Mouse (Mus musculus) midbrain, embryonic 13.5 days (tissue): ENCODE data around the gene Plcb4. TPM values are rescaled to one million over a fixed set of nuclear protein-coding genes. Genes with fewer than 3 reads are reported as not detected.

Source experiments
- ATAC-seq: fragments of 200-750 bp; cut with Nextera tagmentation; 2 replicates; pipeline ENCODE4 v1.8.0; 2017; ENCODE audit warnings: mild to moderate bottlenecking, moderate TSS enrichment, moderate library complexity
- H3K27ac ChIP-seq: fragments of 300-500 bp; sonication (generic); 2 replicates; pipeline ENCODE4 v1.5.1; 2015; ENCODE audit warnings: inconsistent platforms, mild to moderate bottlenecking, moderate library complexity
- H3K27me3 ChIP-seq: fragments of 300-500 bp; sonication (generic); 2 replicates; pipeline ENCODE4 v1.6.1; 2015; ENCODE audit warnings: mild to moderate bottlenecking, inconsistent platforms
- H3K36me3 ChIP-seq: fragments of 300-500 bp; sonication (generic); 2 replicates; pipeline ENCODE4 v1.6.1; 2015; ENCODE audit warnings: mild to moderate bottlenecking, inconsistent platforms
- H3K4me1 ChIP-seq: fragments of 300-500 bp; sonication (generic); replicated peaks from 2 replicates; pipeline ENCODE4 v1.6.1; 2015; ENCODE audit warnings: inconsistent platforms
- H3K4me2 ChIP-seq: fragments of 300-500 bp; sonication (generic); replicated peaks from 2 replicates; pipeline ENCODE4 v1.6.1; 2015; ENCODE audit warnings: moderate library complexity, mild to moderate bottlenecking, inconsistent platforms
- H3K4me3 ChIP-seq: fragments of 300-500 bp; sonication (generic); replicated peaks from 2 replicates; pipeline ENCODE4 v1.5.1; 2015; ENCODE audit warnings: mild to moderate bottlenecking, inconsistent platforms
- H3K9ac ChIP-seq: fragments of 300-500 bp; sonication (generic); replicated peaks from 2 replicates; pipeline ENCODE4 v1.6.1; 2015; ENCODE audit warnings: mild to moderate bottlenecking, inconsistent platforms
- H3K9me3 ChIP-seq: fragments of 300-500 bp; sonication (generic); 2 replicates; pipeline ENCODE4 v1.6.1; 2016; ENCODE audit warnings: mild to moderate bottlenecking, inconsistent platforms
- WGBS: fragments of 180-500 bp; shearing (Covaris S2); methylation state at CpG from one replicate; pipeline ENCODE4 v1.1.7; 2015; 5-methylcytosine and 5-hydroxymethylcytosine counted together
- polyA plus RNA-seq: library from polyadenylated mRNA; unstranded; fragments of >200 nt; fragmentation: Nextera tagmentation; extraction: Ambion mirVana; gene quantifications from 2 replicates; pipeline ENCODE4 v1.2.1, GENCODE M21; 2015

Plcb4 gene
- polyA plus RNA-seq, 1 experiment from 2014 or later: 38.2 TPM

GRCm38 (mm10) chr2:135926660-135927343, 268.0 kb downstream of the Plcb4 start:
- 0 out of 2 replicates have a peak, but pooled peaks cover 3% of the 10 kb centered on the region for H3K36me3 ChIP-seq
- WGBS: 89% methylated on average over 8 of the region's 8 CpGs
- H3K27ac ChIP-seq: no peak overlapping the region
- peak; percentile 62 for ATAC-seq
- no peaks in the 10 kb centered on the region for H3K27me3 ChIP-seq
- H3K4me3 ChIP-seq: no peak overlapping the region
- H3K9ac ChIP-seq: no peak overlapping the region
- 0 out of 2 replicates have a peak, but pooled peaks cover 12% of the 10 kb centered on the region for H3K4me1 ChIP-seq
- no peak overlapping the region for H3K4me2 ChIP-seq
- H3K9me3 ChIP-seq: no peaks in the 10 kb centered on the region

- Histone ChIP-seq H3K4me1 (0 out of 2 replicates have a peak, but pooled peaks cover 12% of the 10 kb centered on the region), H3K4me2 (no peak overlapping the region), H3K36me3 (peaks cover 18% of the 10 kb centered on the region; the same call in 1 of the 2 replicates), H3K9ac (no peak overlapping the region), H3K4me3 (no peak overlapping the region), H3K9me3 (no peaks in the 10 kb centered on the region), H3K27ac (no peak overlapping the region), H3K27me3 (no peaks in the 10 kb centered on the region)
- ATAC-seq: no peak
- 80% methylated on average over 9 of the region's 9 CpGs for WGBS
Observed at GRCm38 (mm10) chr2:135929021-135929720, 270.4 kb downstream of the Plcb4 start.

- H3K9ac ChIP-seq: no peak overlapping the region
- 87% methylated on average over 4 of the region's 4 CpGs for WGBS
- no peak for ATAC-seq
- H3K27me3 ChIP-seq: no peaks in the 10 kb centered on the region
- H3K4me3 ChIP-seq: no peak overlapping the region
- H3K27ac ChIP-seq: no peak overlapping the region
- H3K9me3 ChIP-seq: no peaks in the 10 kb centered on the region
- 0 out of 2 replicates have a peak, but pooled peaks cover 12% of the 10 kb centered on the region for H3K4me1 ChIP-seq
- H3K4me2 ChIP-seq: no peak overlapping the region
- H3K36me3 ChIP-seq: peaks cover 15% of the 10 kb centered on the region; the same call in 1 of the 2 replicates
Observed at GRCm38 (mm10) chr2:135930696-135931095, 271.9 kb downstream of the Plcb4 start.

GRCm38 (mm10) chr2:135932569-135932968, 273.8 kb downstream of the Plcb4 start:
- 0 out of 2 replicates have a peak, but pooled peaks cover 9% of the 10 kb centered on the region for H3K4me1 ChIP-seq
- WGBS: 94% methylated on average over 4 of the region's 4 CpGs
- no peak overlapping the region for H3K27ac ChIP-seq
- no peak overlapping the region for H3K4me2 ChIP-seq
- no peaks in the 10 kb centered on the region for H3K27me3 ChIP-seq
- H3K4me3 ChIP-seq: no peak overlapping the region
- H3K36me3 ChIP-seq: peaks cover 15% of the 10 kb centered on the region; the same call in 1 of the 2 replicates
- ATAC-seq: no peak
- no peak overlapping the region for H3K9ac ChIP-seq
- H3K9me3 ChIP-seq: no peaks in the 10 kb centered on the region

- Histone ChIP-seq H3K9me3 (no peaks in the 10 kb centered on the region), H3K9ac (no peak overlapping the region), H3K27ac (no peak overlapping the region), H3K4me1 (no peaks in the 10 kb centered on the region), H3K36me3 (peaks cover 15% of the 10 kb centered on the region; the same call in 1 of the 2 replicates), H3K4me3 (no peak overlapping the region), H3K4me2 (no peak overlapping the region), H3K27me3 (no peaks in the 10 kb centered on the region)
- WGBS: 84% methylated on average over 6 of the region's 6 CpGs
- no peak for ATAC-seq
Observed at GRCm38 (mm10) chr2:135936376-135936775, 277.6 kb downstream of the Plcb4 start.

- Histone ChIP-seq H3K4me2 (no peak overlapping the region), H3K4me3 (no peak overlapping the region), H3K9me3 (no peaks in the 10 kb centered on the region), H3K27ac (no peak overlapping the region), H3K4me1 (no peaks in the 10 kb centered on the region), H3K36me3 (peaks cover 10% of the 10 kb centered on the region; the same call in 1 of the 2 replicates), H3K27me3 (no peaks in the 10 kb centered on the region), H3K9ac (no peak overlapping the region)
- 92% methylated on average over 6 of the region's 6 CpGs for WGBS
- ATAC-seq: no peak
Observed at GRCm38 (mm10) chr2:135937646-135938045, 278.8 kb downstream of the Plcb4 start.

GRCm38 (mm10) chr2:135939933-135940332, 281.1 kb downstream of the Plcb4 start:
- H3K4me2 ChIP-seq: no peak overlapping the region
- H3K4me1 ChIP-seq: no peaks in the 10 kb centered on the region
- no peaks in the 10 kb centered on the region for H3K36me3 ChIP-seq
- no peak overlapping the region for H3K9ac ChIP-seq
- no peaks in the 10 kb centered on the region for H3K27me3 ChIP-seq
- no peak overlapping the region for H3K27ac ChIP-seq
- no peak overlapping the region for H3K4me3 ChIP-seq
- H3K9me3 ChIP-seq: no peaks in the 10 kb centered on the region
- ATAC-seq: no peak
- 88% methylated on average over 9 of the region's 9 CpGs for WGBS

- 50% methylated on average over 1 of the region's 1 CpGs for WGBS
- no peak for ATAC-seq
- 0 out of 2 replicates have a peak, but pooled peaks cover 5% of the 10 kb centered on the region for H3K9me3 ChIP-seq
- H3K36me3 ChIP-seq: peaks cover 12% of the 10 kb centered on the region
- H3K9ac ChIP-seq: no peak overlapping the region
- no peak overlapping the region for H3K27ac ChIP-seq
- no peak overlapping the region for H3K4me2 ChIP-seq
- no peaks in the 10 kb centered on the region for H3K27me3 ChIP-seq
- H3K4me3 ChIP-seq: no peak overlapping the region
- H3K4me1 ChIP-seq: no peaks in the 10 kb centered on the region
Observed at GRCm38 (mm10) chr2:135947839-135948238, 289.0 kb downstream of the Plcb4 start.

- WGBS: 84% methylated on average over 13 of the region's 13 CpGs
- Histone ChIP-seq H3K36me3 (peaks cover 20% of the 10 kb centered on the region), H3K9me3 (no peaks in the 10 kb centered on the region), H3K4me1 (no peaks in the 10 kb centered on the region), H3K27me3 (no peaks in the 10 kb centered on the region), H3K4me2 (no peak overlapping the region), H3K27ac (no peak overlapping the region), H3K9ac (no peak overlapping the region), H3K4me3 (no peak overlapping the region)
- no peak for ATAC-seq
Observed at GRCm38 (mm10) chr2:135954760-135955548, 296.1 kb downstream of the Plcb4 start.

- no peak overlapping the region for H3K9ac ChIP-seq
- 88% methylated on average over 8 of the region's 8 CpGs for WGBS
- H3K27ac ChIP-seq: no peak overlapping the region
- no peaks in the 10 kb centered on the region for H3K9me3 ChIP-seq
- H3K4me2 ChIP-seq: no peak overlapping the region
- no peak for ATAC-seq
- peaks cover 20% of the 10 kb centered on the region for H3K36me3 ChIP-seq
- H3K27me3 ChIP-seq: no peaks in the 10 kb centered on the region
- H3K4me1 ChIP-seq: no peaks in the 10 kb centered on the region
- H3K4me3 ChIP-seq: no peak overlapping the region
Observed at GRCm38 (mm10) chr2:135955796-135956195, 297.0 kb downstream of the Plcb4 start.

GRCm38 (mm10) chr2:135957689-135958088, 298.9 kb downstream of the Plcb4 start:
- no peak overlapping the region for H3K4me3 ChIP-seq
- 38% methylated on average over 7 of the region's 7 CpGs for WGBS
- no peaks in the 10 kb centered on the region for H3K27me3 ChIP-seq
- H3K4me2 ChIP-seq: no peak overlapping the region
- H3K9ac ChIP-seq: no peak overlapping the region
- peak; percentile 82 for ATAC-seq
- H3K4me1 ChIP-seq: no peaks in the 10 kb centered on the region
- H3K9me3 ChIP-seq: no peaks in the 10 kb centered on the region
- H3K27ac ChIP-seq: no peak overlapping the region
- peaks cover 16% of the 10 kb centered on the region; the same call in 1 of the 2 replicates for H3K36me3 ChIP-seq

GRCm38 (mm10) chr2:135958453-135958852, 299.6 kb downstream of the Plcb4 start:
- Histone ChIP-seq H3K4me1 (no peaks in the 10 kb centered on the region), H3K4me2 (no peak overlapping the region), H3K9ac (no peak overlapping the region), H3K4me3 (no peak overlapping the region), H3K9me3 (no peaks in the 10 kb centered on the region), H3K27ac (no peak overlapping the region), H3K36me3 (peaks cover 15% of the 10 kb centered on the region; the same call in 1 of the 2 replicates), H3K27me3 (no peaks in the 10 kb centered on the region)
- no peak for ATAC-seq
- WGBS: 94% methylated on average over 17 of the region's 17 CpGs
